Mouse (Mus musculus): ENCODE results near the gene Eva1c. TPM values are rescaled to one million over a fixed set of nuclear protein-coding genes. Genes with fewer than 3 reads are reported as not detected.

Eva1c gene
- polyA plus RNA-seq, 1 experiment, result 10.6 TPM

GRCm38 (mm10) chr16:90878135-90878860, 51.8 kb downstream of the Eva1c start:
- no peak for TF ChIP-seq POLR2A (IDR thresholded peaks at IDR 0.05; ENCODE audit: borderline replicate concordance, control insufficient read depth, low read depth, low read length)
- no peak for TF ChIP-seq CTCF (IDR thresholded peaks at IDR 0.05; ENCODE audit: control insufficient read depth, insufficient read depth, low read length)
- no peak overlapping the region for H3K4me3 ChIP-seq (replicated peaks; ENCODE audit: control insufficient read depth, low read depth, low read length)
- WGBS, result 82% methylated on average over 3 of the region's 3 CpGs
- no peak overlapping the region for H3K27ac ChIP-seq (ENCODE audit: control insufficient read depth, insufficient read depth, low read depth, low read length, poor library complexity)
- no peaks in the 10 kb centered on the region for H3K4me1 ChIP-seq (ENCODE audit: control insufficient read depth, insufficient read depth, low read length)

GRCm38 (mm10) chr16:90882501-90882977, 56.0 kb downstream of the Eva1c start:
- TF ChIP-seq CTCF (IDR thresholded peaks at IDR 0.05; ENCODE audit: control insufficient read depth, insufficient read depth, low read length) (no peak), POLR2A (IDR thresholded peaks at IDR 0.05; ENCODE audit: borderline replicate concordance, control insufficient read depth, low read depth, low read length) (no peak)
- Histone ChIP-seq H3K27ac (ENCODE audit: control insufficient read depth, insufficient read depth, low read depth, low read length, poor library complexity) (no peak overlapping the region), H3K4me1 (ENCODE audit: control insufficient read depth, insufficient read depth, low read length) (no peaks in the 10 kb centered on the region), H3K4me3 (replicated peaks; ENCODE audit: control insufficient read depth, low read depth, low read length) (no peak overlapping the region)
- 60% methylated on average over 8 of the region's 8 CpGs for WGBS

DNA sequence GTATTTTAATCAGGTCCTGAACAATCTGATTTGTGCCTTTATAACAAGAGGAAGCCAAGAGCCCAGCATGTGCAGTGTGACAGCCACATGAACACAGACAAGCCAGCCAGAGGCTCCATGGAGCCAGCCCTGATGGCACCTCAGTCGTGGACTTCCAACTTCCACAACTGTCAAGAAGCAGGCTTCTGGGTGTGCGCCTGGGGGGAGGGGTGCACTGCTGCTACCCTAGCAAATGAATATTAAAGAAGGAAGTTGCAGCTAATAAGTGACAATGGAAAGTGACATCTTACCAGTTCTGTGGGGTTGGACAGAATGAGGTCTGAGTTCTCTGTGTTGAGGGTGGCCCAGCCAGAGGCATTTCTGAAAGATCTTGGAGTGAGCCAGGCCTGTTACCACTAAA, 58.8 kb downstream of the Eva1c start:
- TF ChIP-seq CTCF (IDR thresholded peaks at IDR 0.05; ENCODE audit: control insufficient read depth, insufficient read depth, low read length) (no peak), POLR2A (IDR thresholded peaks at IDR 0.05; ENCODE audit: borderline replicate concordance, control insufficient read depth, low read depth, low read length) (no peak)
- Histone ChIP-seq H3K27ac (ENCODE audit: control insufficient read depth, insufficient read depth, low read depth, low read length, poor library complexity) (no peak overlapping the region), H3K4me1 (ENCODE audit: control insufficient read depth, insufficient read depth, low read length) (no peaks in the 10 kb centered on the region), H3K4me3 (replicated peaks; ENCODE audit: control insufficient read depth, low read depth, low read length) (no peak overlapping the region)
- 22% methylated on average over 2 of the region's 2 CpGs for WGBS

DNA sequence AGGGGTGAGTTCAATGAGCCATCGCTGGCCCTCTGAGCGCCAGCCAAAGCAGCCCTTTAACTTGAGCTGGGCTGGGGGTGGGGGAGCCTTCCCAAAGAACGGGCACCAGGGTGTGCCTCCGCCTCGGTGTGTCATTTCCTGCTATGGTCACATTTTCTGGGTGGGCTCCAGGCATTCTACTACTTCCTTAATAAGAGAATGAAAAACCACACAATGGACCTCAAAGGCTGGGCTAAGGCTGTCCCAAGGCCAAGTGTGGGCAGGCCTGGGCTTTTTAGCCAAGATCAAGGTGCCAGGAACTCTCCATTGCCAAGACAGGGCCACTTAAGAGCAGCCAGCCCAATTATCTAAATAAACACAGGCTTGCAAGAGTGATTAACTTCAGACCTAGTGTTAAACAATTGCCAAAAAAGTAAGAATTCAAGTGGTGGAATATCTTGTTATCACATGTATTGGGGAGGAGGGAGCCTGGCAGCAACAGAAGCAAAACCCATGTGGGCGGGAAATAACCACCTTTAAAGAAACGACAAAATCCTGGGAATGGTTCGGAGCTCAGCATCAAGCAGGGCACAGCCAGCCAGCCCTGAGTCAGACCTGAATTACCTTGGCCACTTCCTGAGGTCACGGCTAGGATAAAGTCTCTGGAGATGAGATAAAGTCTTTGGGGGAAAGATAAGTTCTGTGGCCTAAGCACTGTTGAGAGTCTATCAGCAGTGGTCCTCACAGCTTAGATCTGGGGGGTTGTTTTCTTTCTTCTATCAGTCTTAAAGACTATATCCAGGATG, 59.5 kb downstream of the Eva1c start:
- TF ChIP-seq POLR2A (IDR thresholded peaks at IDR 0.05; ENCODE audit: borderline replicate concordance, control insufficient read depth, low read depth, low read length), result no peak
- Histone ChIP-seq H3K4me1 (ENCODE audit: control insufficient read depth, insufficient read depth, low read length) (no peaks in the 10 kb centered on the region), H3K4me3 (replicated peaks; ENCODE audit: control insufficient read depth, low read depth, low read length) (no peak overlapping the region), H3K27ac (ENCODE audit: control insufficient read depth, insufficient read depth, low read depth, low read length, poor library complexity) (no peak overlapping the region)
- 15% methylated on average over 9 of the region's 9 CpGs for WGBS

- H3K4me1 ChIP-seq (ENCODE audit: control insufficient read depth, insufficient read depth, low read length), result no peaks in the 10 kb centered on the region
- H3K27ac ChIP-seq (ENCODE audit: control insufficient read depth, insufficient read depth, low read depth, low read length, poor library complexity), result no peak overlapping the region
- TF ChIP-seq CTCF (IDR thresholded peaks at IDR 0.05; ENCODE audit: control insufficient read depth, insufficient read depth, low read length), result no peak
- TF ChIP-seq POLR2A (IDR thresholded peaks at IDR 0.05; ENCODE audit: borderline replicate concordance, control insufficient read depth, low read depth, low read length), result no peak
- WGBS, result 74% methylated on average over 9 of the region's 9 CpGs
- no peak overlapping the region for H3K4me3 ChIP-seq (replicated peaks; ENCODE audit: control insufficient read depth, low read depth, low read length)
These were observed 64.2 kb downstream of the Eva1c start for GRCm38 (mm10) chr16:90890683-90891082.

- TF ChIP-seq CTCF (IDR thresholded peaks at IDR 0.05; ENCODE audit: control insufficient read depth, insufficient read depth, low read length) (no peak), POLR2A (IDR thresholded peaks at IDR 0.05; ENCODE audit: borderline replicate concordance, control insufficient read depth, low read depth, low read length) (no peak)
- Histone ChIP-seq H3K27ac (ENCODE audit: control insufficient read depth, insufficient read depth, low read depth, low read length, poor library complexity) (no peak overlapping the region), H3K4me3 (replicated peaks; ENCODE audit: control insufficient read depth, low read depth, low read length) (no peak overlapping the region), H3K4me1 (ENCODE audit: control insufficient read depth, insufficient read depth, low read length) (no peaks in the 10 kb centered on the region)
- WGBS, result 60% methylated on average over 14 of the region's 14 CpGs
These were observed 65.1 kb downstream of the Eva1c start for GRCm38 (mm10) chr16:90891601-90892000.

DNA sequence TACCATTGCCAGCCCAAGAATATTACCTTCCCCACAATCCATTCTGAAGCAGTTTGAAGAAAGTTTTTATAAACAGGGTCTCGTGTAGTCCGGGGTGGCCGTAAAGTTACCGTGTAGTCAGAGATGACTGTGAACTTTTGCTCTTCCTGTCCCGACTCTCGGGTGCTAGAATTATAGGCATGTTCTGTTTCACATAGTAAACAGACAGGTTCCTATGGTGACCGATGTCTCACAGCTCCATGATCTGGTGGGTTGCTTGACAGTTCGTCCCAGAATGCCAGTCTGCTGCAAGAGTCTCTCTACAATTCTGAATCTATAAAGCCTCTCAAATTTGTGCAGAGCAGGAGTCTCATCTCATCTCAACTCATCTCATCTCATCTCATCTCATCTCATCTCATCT, 65.6 kb downstream of the Eva1c start:
- WGBS, result 14% methylated on average over 8 of the region's 8 CpGs
- Histone ChIP-seq H3K4me3 (replicated peaks; ENCODE audit: control insufficient read depth, low read depth, low read length) (no peak overlapping the region), H3K4me1 (ENCODE audit: control insufficient read depth, insufficient read depth, low read length) (no peaks in the 10 kb centered on the region), H3K27ac (ENCODE audit: control insufficient read depth, insufficient read depth, low read depth, low read length, poor library complexity) (no peak overlapping the region)
- TF ChIP-seq CTCF (IDR thresholded peaks at IDR 0.05; ENCODE audit: control insufficient read depth, insufficient read depth, low read length), result no peak
- TF ChIP-seq POLR2A (IDR thresholded peaks at IDR 0.05; ENCODE audit: borderline replicate concordance, control insufficient read depth, low read depth, low read length), result no peak

GRCm38 (mm10) chr16:90893019-90893418, 66.5 kb downstream of the Eva1c start:
- TF ChIP-seq CTCF (IDR thresholded peaks at IDR 0.05; ENCODE audit: control insufficient read depth, insufficient read depth, low read length) (no peak), POLR2A (IDR thresholded peaks at IDR 0.05; ENCODE audit: borderline replicate concordance, control insufficient read depth, low read depth, low read length) (no peak)
- 73% methylated on average over 7 of the region's 7 CpGs for WGBS
- Histone ChIP-seq H3K4me3 (replicated peaks; ENCODE audit: control insufficient read depth, low read depth, low read length) (no peak overlapping the region), H3K27ac (ENCODE audit: control insufficient read depth, insufficient read depth, low read depth, low read length, poor library complexity) (no peak overlapping the region), H3K4me1 (ENCODE audit: control insufficient read depth, insufficient read depth, low read length) (no peaks in the 10 kb centered on the region)
